Mouse (Mus musculus): Measurements from ENCODE around the gene Tmem72. TPM values are rescaled to one million over a fixed set of nuclear protein-coding genes. Genes with fewer than 3 reads are reported as not detected.

The Tmem72 gene
- polyA plus RNA-seq (2014; fragmentation: Illumina TruSeq; extraction: RNeasy Lipid Tissue Mini Kit (QIAGEN cat#74804); ENCODE audit: low read depth, low replicate concordance): 0.03 TPM

GRCm38 (mm10) chr6:116716666-116717065, at the start of gene Tmem72:
Gene Tmem72 (minus strand): TSS chr6:116716913.

DNA sequence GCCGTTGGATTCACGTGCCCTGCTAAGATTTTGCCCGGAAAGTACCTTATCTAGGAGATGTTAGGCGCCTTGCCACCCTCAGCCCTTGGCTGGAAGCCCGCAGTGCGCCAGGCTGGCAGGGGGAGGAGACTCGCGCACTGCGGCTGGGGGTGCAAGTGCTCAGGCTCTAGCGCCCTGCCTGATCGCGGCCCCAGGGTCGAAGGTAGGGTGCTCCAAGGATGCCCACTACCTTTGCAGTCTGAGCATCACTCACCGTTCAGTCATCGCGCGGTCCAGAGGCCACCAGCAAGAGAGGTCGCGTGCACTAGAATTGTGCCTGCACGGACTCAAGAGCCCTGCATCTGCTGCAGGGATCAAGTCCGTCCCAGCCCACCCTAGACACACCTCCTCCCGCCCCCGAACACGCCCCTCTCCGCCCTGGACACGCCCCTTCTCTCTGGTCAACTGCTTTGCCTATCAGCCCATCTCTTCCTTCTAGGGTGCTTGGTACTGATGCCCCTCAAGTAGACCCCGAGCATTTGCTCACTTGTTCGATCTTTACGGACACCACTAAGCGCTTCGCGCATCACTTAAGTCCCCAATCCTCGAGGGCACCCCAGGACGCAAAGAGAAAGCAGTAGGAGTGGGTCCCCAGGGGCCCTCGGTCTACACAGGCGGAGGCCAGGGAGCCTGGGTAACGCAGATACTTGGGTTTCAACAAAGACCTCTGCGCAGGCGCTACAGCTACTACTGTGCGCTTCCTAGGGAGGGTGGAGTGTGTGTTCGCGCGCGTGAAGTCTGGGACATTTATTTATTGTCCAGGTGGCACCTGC, 43.0 kb downstream of the Tmem72 start, which contains the start of gene Rassf4:
TSS of gene Rassf4 (minus strand) at position 482 of the 812 bp plus-strand sequence.

GRCm38 (mm10) chr6:116650406-116650805, 66.3 kb downstream of the Tmem72 start, which contains the start of gene Depp1:
Gene Depp1 (plus strand): TSS chr6:116650609.

Other genes starting within 250 kb of the Tmem72 start
- gene Olfr211, start 227.8 kb downstream of the Tmem72 start, polyA plus RNA-seq (2014; fragmentation: Illumina TruSeq; extraction: RNeasy Lipid Tissue Mini Kit (QIAGEN cat#74804); ENCODE audit: low read depth, low replicate concordance): not detected
- gene Olfr212, start 210.4 kb downstream of the Tmem72 start, polyA plus RNA-seq (2014; fragmentation: Illumina TruSeq; extraction: RNeasy Lipid Tissue Mini Kit (QIAGEN cat#74804); ENCODE audit: low read depth, low replicate concordance): not detected
- gene Olfr213, start 178.5 kb downstream of the Tmem72 start, polyA plus RNA-seq (2014; fragmentation: Illumina TruSeq; extraction: RNeasy Lipid Tissue Mini Kit (QIAGEN cat#74804); ENCODE audit: low read depth, low replicate concordance): not detected
- not detected for gene Gm5580, start 165.8 kb downstream of the Tmem72 start, polyA plus RNA-seq (2014; fragmentation: Illumina TruSeq; extraction: RNeasy Lipid Tissue Mini Kit (QIAGEN cat#74804); ENCODE audit: low read depth, low replicate concordance)
- not detected for gene Olfr214, start 162.7 kb downstream of the Tmem72 start, polyA plus RNA-seq (2014; fragmentation: Illumina TruSeq; extraction: RNeasy Lipid Tissue Mini Kit (QIAGEN cat#74804); ENCODE audit: low read depth, low replicate concordance)
- gene Olfr215, start 132.7 kb downstream of the Tmem72 start, polyA plus RNA-seq (2014; fragmentation: Illumina TruSeq; extraction: RNeasy Lipid Tissue Mini Kit (QIAGEN cat#74804); ENCODE audit: low read depth, low replicate concordance): not detected
- gene Zfp422, start 87.9 kb downstream of the Tmem72 start, polyA plus RNA-seq (2014; fragmentation: Illumina TruSeq; extraction: RNeasy Lipid Tissue Mini Kit (QIAGEN cat#74804); ENCODE audit: low read depth, low replicate concordance): 69.3 TPM
- gene Depp1, start 66.3 kb downstream of the Tmem72 start, polyA plus RNA-seq (2014; fragmentation: Illumina TruSeq; extraction: RNeasy Lipid Tissue Mini Kit (QIAGEN cat#74804); ENCODE audit: low read depth, low replicate concordance): not detected
- gene Rassf4, start 43.0 kb downstream of the Tmem72 start, polyA plus RNA-seq (2014; fragmentation: Illumina TruSeq; extraction: RNeasy Lipid Tissue Mini Kit (QIAGEN cat#74804); ENCODE audit: low read depth, low replicate concordance): 10.9 TPM